Mouse (Mus musculus) MEL (cell line): ENCODE results near the gene Ywhag.

Source experiments
- CTCF ChIP-seq, 3 experiments: IDR thresholded peaks in 2 of 3; conservative IDR thresholded peaks in 1 of 3; 2 replicates each; pipeline ENCODE4 v1.5.1; 2011 to 2012; ENCODE audit warnings: low read length in 3 of 3, low read depth in 2 of 3, mild to moderate bottlenecking in 2 of 3, improper control_type of control experiment in 1 of 3, inconsistent platforms in 1 of 3, mixed read lengths in 1 of 3, moderate library complexity in 1 of 3; ENCODE audit not compliant: control insufficient read depth in 1 of 3, insufficient read depth in 1 of 3, poor library complexity in 1 of 3, severe bottlenecking in 1 of 3
- HCFC1 ChIP-seq: IDR thresholded peaks from 2 replicates; pipeline ENCODE4 v1.6.1; 2012; ENCODE audit warnings: low read depth, mild to moderate bottlenecking, inconsistent platforms, low read length, improper control_type of control experiment, moderate library complexity

- TF ChIP-seq HCFC1 (no peak; the same call in 1 of the 2 replicates), CTCF (IDR thresholded peaks at IDR 0.05 in 2 of 3, conservative IDR thresholded peaks at IDR 0.05 in 1 of 3; ENCODE audit: control insufficient read depth in 1 of 3, insufficient read depth in 1 of 3, low read depth in 2 of 3, low read length in 3 of 3, poor library complexity in 1 of 3, severe bottlenecking in 1 of 3) (no peak)
Observed at GRCm38 (mm10) chr5:135933222-135933899, 1.1 kb downstream of the Ywhag start.
